9 mouse cellular contexts compared by ENCODE assay signal in genomic region chr7:83813465-83813864, GRCm38 (mm10). TPM values are rescaled to one million over a fixed set of nuclear protein-coding genes. Genes with fewer than 3 reads are reported as not detected.
DNase-seq lines count a peak whose midpoint lies in the region; ATAC-seq and TF ChIP-seq lines count a peak whose summit lies in the region.
"Had no signal": no experiment of that assay in that cellular context is flagged by ENCODE, and none has a peak within 500 bp of the region (broad histone marks: within the 10 kb centered on the region; RNA-seq: fewer than 3 reads in every experiment).

No protein-coding gene starts in this region.

- WGBS in hindbrain, embryonic 10.5 days, result 21% methylated on average over 3 of the region's 3 CpGs
- 26% methylated on average over 3 of the region's 3 CpGs for WGBS in hindbrain, embryonic 16.5 days
- 4% methylated on average over 3 of the region's 3 CpGs for WGBS in embryonic facial prominence, embryonic 12.5 days
- 10% methylated on average over 3 of the region's 3 CpGs for WGBS in limb, embryonic 15.5 days

- no peak overlapping the region for H3K4me2 ChIP-seq in hindbrain, embryonic 16.5 days (ENCODE audit: low read length)
- peak overlapping the region; percentile 16 for H3K4me2 ChIP-seq in embryonic facial prominence, embryonic 12.5 days (replicated peaks)
- no peak overlapping the region for H3K4me2 ChIP-seq in limb, embryonic 15.5 days

- H3K4me3 ChIP-seq in hindbrain, embryonic 10.5 days, result no peak overlapping the region
- no peak overlapping the region for H3K4me3 ChIP-seq in hindbrain, embryonic 16.5 days (ENCODE audit: low read length)
- H3K4me3 ChIP-seq in bone marrow macrophage, adult 2 months (ENCODE audit: insufficient read depth, low read length), result no peak overlapping the region
- H3K4me3 ChIP-seq in embryonic facial prominence, embryonic 12.5 days, result no peak overlapping the region
- H3K4me3 ChIP-seq in limb, embryonic 15.5 days, result no peak overlapping the region

- H3K9me3 ChIP-seq in hindbrain, embryonic 10.5 days, result no peaks in the 10 kb centered on the region
- H3K9me3 ChIP-seq in hindbrain, embryonic 16.5 days (ENCODE audit: control insufficient read depth, low read length), result no peaks in the 10 kb centered on the region
- no peaks in the 10 kb centered on the region for H3K9me3 ChIP-seq in embryonic facial prominence, embryonic 12.5 days
- no peaks in the 10 kb centered on the region for H3K9me3 ChIP-seq in limb, embryonic 15.5 days

- no peaks in the 10 kb centered on the region for H3K27me3 ChIP-seq in hindbrain, embryonic 10.5 days (ENCODE audit: insufficient read depth, poor library complexity, severe bottlenecking)
- no peaks in the 10 kb centered on the region for H3K27me3 ChIP-seq in hindbrain, embryonic 16.5 days (replicated peaks; ENCODE audit: control insufficient read depth, insufficient read depth, low read length)
- H3K27me3 ChIP-seq in embryonic facial prominence, embryonic 12.5 days, result no peaks in the 10 kb centered on the region
- H3K27me3 ChIP-seq in limb, embryonic 15.5 days, result no peaks in the 10 kb centered on the region

- H3K36me3 ChIP-seq in hindbrain, embryonic 10.5 days, result no peaks in the 10 kb centered on the region
- no peaks in the 10 kb centered on the region for H3K36me3 ChIP-seq in hindbrain, embryonic 16.5 days (ENCODE audit: control insufficient read depth, insufficient read depth, low read length)
- H3K36me3 ChIP-seq in embryonic facial prominence, embryonic 12.5 days, result no peaks in the 10 kb centered on the region
- H3K36me3 ChIP-seq in limb, embryonic 15.5 days, result no peaks in the 10 kb centered on the region

- no peak overlapping the region for H3K9ac ChIP-seq in hindbrain, embryonic 16.5 days (ENCODE audit: low read depth, low read length)
- H3K9ac ChIP-seq in embryonic facial prominence, embryonic 12.5 days, result no peak overlapping the region
- no peak overlapping the region for H3K9ac ChIP-seq in limb, embryonic 15.5 days

- peaks cover 55% of the 10 kb centered on the region for H3K4me1 ChIP-seq in hindbrain, embryonic 10.5 days (replicated peaks)
- H3K4me1 ChIP-seq in hindbrain, embryonic 16.5 days (ENCODE audit: control insufficient read depth, insufficient read depth, low read depth, low read length), result peaks cover 10% of the 10 kb centered on the region
- peaks cover 42% of the 10 kb centered on the region for H3K4me1 ChIP-seq in bone marrow macrophage, adult 2 months (ENCODE audit: control insufficient read depth, insufficient read depth, low read length)
- H3K4me1 ChIP-seq in embryonic facial prominence, embryonic 12.5 days, result peaks cover 56% of the 10 kb centered on the region
- peaks cover 56% of the 10 kb centered on the region for H3K4me1 ChIP-seq in limb, embryonic 15.5 days

- TF ChIP-seq POLR2A in bone marrow macrophage, adult 2 months (IDR thresholded peaks at IDR 0.05; ENCODE audit: borderline replicate concordance, low read depth, low read length), result no peak

- no peak for TF ChIP-seq CTCF in bone marrow macrophage, adult 2 months (IDR thresholded peaks at IDR 0.05; ENCODE audit: low read depth, low read length)

- peak overlapping the region; percentile 87 for H3K27ac ChIP-seq in hindbrain, embryonic 10.5 days
- H3K27ac ChIP-seq in hindbrain, embryonic 16.5 days (ENCODE audit: low read depth, low read length), result no peak overlapping the region
- peak overlapping the region; percentile 93 for H3K27ac ChIP-seq in bone marrow macrophage, adult 2 months (ENCODE audit: insufficient read depth, low read depth, low read length)
- peak overlapping the region; percentile 97 for H3K27ac ChIP-seq in embryonic facial prominence, embryonic 12.5 days
- H3K27ac ChIP-seq in limb, embryonic 15.5 days, result peak overlapping the region; percentile 83

- DNase-seq in hindbrain, embryonic 10.5 days (ENCODE audit: low spot score), result peak; percentile 35
- no peak for DNase-seq in spleen, postnatal 36 days (ENCODE audit: low spot score in 2 of 2)

- no peak for ATAC-seq in hindbrain, embryonic 16.5 days
- ATAC-seq in embryonic facial prominence, embryonic 12.5 days (ENCODE audit: insufficient number of reproducible peaks, insufficient read depth, low FRiP score, low TSS enrichment), result no peak
- ATAC-seq in limb, embryonic 15.5 days (ENCODE audit: insufficient number of reproducible peaks, low FRiP score, low TSS enrichment, low read depth), result no peak
- no peak for ATAC-seq in frontal cortex, adult (ENCODE audit: low TSS enrichment)
- ATAC-seq in cerebellum, adult (ENCODE audit: insufficient number of reproducible peaks, low FRiP score, low TSS enrichment), result no peak

RNA-seq across cellular contexts. Expression of gene Cfap161, which starts 18.8 kb away (rescaled TPM):
- polyA plus RNA-seq in hindbrain, embryonic 10.5 days (2016; fragmentation: Nextera tagmentation; extraction: Ambion mirVana), result 0.24 and 1.5 TPM in 2 replicates
- polyA plus RNA-seq in hindbrain, embryonic 16.5 days (2015; fragmentation: Nextera tagmentation; extraction: Ambion mirVana), result 1.8 and 2.0 TPM in 2 replicates
- polyA plus RNA-seq in bone marrow macrophage, adult 2 months (2012; ENCODE audit: insufficient read depth, insufficient read length, missing spikeins), result not detected in 2 replicates
- polyA plus RNA-seq in embryonic facial prominence, embryonic 12.5 days (2016; fragmentation: Nextera tagmentation; extraction: Ambion mirVana), result 0.36 and 1.0 TPM in 2 replicates
- 0.18 TPM in 1 of 2 replicates, not detected in the other for polyA plus RNA-seq in limb, embryonic 15.5 days (2015; fragmentation: Nextera tagmentation; extraction: Ambion mirVana)
- polyA plus RNA-seq: liver, adult 2 months had no signal
